Mouse (Mus musculus) erythroblast, embryonic 14.5 days (primary cell): ENCODE measurements around the gene Ldhal6b. TPM values are rescaled to one million over a fixed set of nuclear protein-coding genes. Genes with fewer than 3 reads are reported as not detected.

Experiments used
- H3K27me3 ChIP-seq: 2 replicates; pipeline ENCODE4 v1.6.1; 2012; ENCODE audit warnings: inconsistent platforms; ENCODE audit not compliant: control insufficient read depth
- H3K36me3 ChIP-seq: 2 replicates; pipeline ENCODE4 v1.6.1; 2012; ENCODE audit warnings: mild to moderate bottlenecking, inconsistent platforms; ENCODE audit not compliant: control insufficient read depth
- H3K4me1 ChIP-seq: 2 replicates; pipeline ENCODE4 v1.6.1; 2012; ENCODE audit warnings: inconsistent platforms; ENCODE audit not compliant: control insufficient read depth
- H3K4me3 ChIP-seq: replicated peaks from 2 replicates; pipeline ENCODE3; 2012; ENCODE audit warnings: moderate library complexity, mild to moderate bottlenecking, inconsistent platforms
- H3K9me3 ChIP-seq: 2 replicates; pipeline ENCODE4 v1.6.1; 2012; ENCODE audit warnings: low read length, inconsistent platforms, mixed read lengths; ENCODE audit not compliant: control insufficient read depth
- GATA1 ChIP-seq: IDR thresholded peaks from 2 replicates; pipeline ENCODE4 v1.6.1; 2012; ENCODE audit warnings: low read length, inconsistent platforms, mixed read lengths
- TAL1 ChIP-seq: IDR thresholded peaks from 3 replicates; pipeline ENCODE4 v1.6.1; 2012; ENCODE audit warnings: low read length, inconsistent platforms, mixed read lengths
- polyA plus RNA-seq: library from polyadenylated mRNA; stranded (reverse); fragments of >175 nt; gene quantifications from 2 replicates; pipeline ENCODE4 v1.2.3, GENCODE M21; 2012

Gene Ldhal6b
- polyA plus RNA-seq, 1 experiment, result not detected

- Histone ChIP-seq H3K27me3 (no peaks in the 10 kb centered on the region), H3K4me3 (no peak overlapping the region)
Observed at GRCm38 (mm10) chr17:5377930-5378310, 40.6 kb downstream of the Ldhal6b start.

GRCm38 (mm10) chr17:5377151-5377929 is 41.2 kb downstream of the Ldhal6b start:
- TF ChIP-seq TAL1, result no peak
- H3K27me3 ChIP-seq, result no peaks in the 10 kb centered on the region
- no peaks in the 10 kb centered on the region for H3K36me3 ChIP-seq
- peaks cover 4% of the 10 kb centered on the region for H3K4me1 ChIP-seq
- no peak overlapping the region for H3K4me3 ChIP-seq
- H3K9me3 ChIP-seq, result no peaks in the 10 kb centered on the region

More at GRCm38 (mm10) chr17:5377930-5378310, 40.6 kb downstream of the Ldhal6b start:
- Histone ChIP-seq H3K36me3 (no peaks in the 10 kb centered on the region), H3K9me3 (no peaks in the 10 kb centered on the region), H3K4me1 (peaks cover 4% of the 10 kb centered on the region)
- no peak for TF ChIP-seq GATA1
- TF ChIP-seq TAL1, result no peak

- Histone ChIP-seq H3K27me3 (no peaks in the 10 kb centered on the region), H3K9me3 (no peaks in the 10 kb centered on the region), H3K4me3 (no peak overlapping the region), H3K36me3 (no peaks in the 10 kb centered on the region), H3K4me1 (peaks cover 1% of the 10 kb centered on the region)
- TF ChIP-seq TAL1, result no peak
- no peak for TF ChIP-seq GATA1
Observed at GRCm38 (mm10) chr17:5372951-5373350, 45.6 kb downstream of the Ldhal6b start.

- H3K4me1 ChIP-seq, result no peaks in the 10 kb centered on the region
- no peaks in the 10 kb centered on the region for H3K9me3 ChIP-seq
- TF ChIP-seq TAL1 (no peak), GATA1 (no peak)
- no peaks in the 10 kb centered on the region for H3K27me3 ChIP-seq
- H3K36me3 ChIP-seq, result no peaks in the 10 kb centered on the region
- no peak overlapping the region for H3K4me3 ChIP-seq
Observed at GRCm38 (mm10) chr17:5371521-5371920, 47.0 kb downstream of the Ldhal6b start.

GRCm38 (mm10) chr17:5371032-5371431 is 47.5 kb downstream of the Ldhal6b start:
- Histone ChIP-seq H3K27me3 (no peaks in the 10 kb centered on the region), H3K9me3 (no peaks in the 10 kb centered on the region), H3K4me3 (no peak overlapping the region), H3K36me3 (no peaks in the 10 kb centered on the region), H3K4me1 (no peaks in the 10 kb centered on the region)
- TF ChIP-seq GATA1 (no peak), TAL1 (no peak)

Other genes with a start within 250 kb of the Ldhal6b start
- 1.8 and 2.8 TPM in 2 replicates for gene Tmem242, start 21.5 kb upstream of the Ldhal6b start, polyA plus RNA-seq
- gene Zdhhc14, start 73.8 kb upstream of the Ldhal6b start, polyA plus RNA-seq, result 6.5 and 6.7 TPM in 2 replicates